Mouse (Mus musculus) heart, embryonic 14.5 days (tissue): Measurements from ENCODE around the gene Fcrlb. TPM values are rescaled to one million over a fixed set of nuclear protein-coding genes. Genes with fewer than 3 reads are reported as not detected.

Experiments used
- ATAC-seq: fragments of 200-750 bp; cut with Nextera tagmentation; 2 replicates; pipeline ENCODE4 v1.8.0; 2017; ENCODE audit warnings: low read depth, moderate TSS enrichment; ENCODE audit not compliant: insufficient number of reproducible peaks, insufficient read depth, low FRiP score
- H3K27ac ChIP-seq, 2 experiments: fragments of 200-500 bp in 1 of 2; fragments of 300-500 bp in 1 of 2; sonication (generic) in 1 of 2; replicated peaks in 1 of 2; 2 replicates each; pipeline ENCODE4 v1.5.1; 2012 to 2014; ENCODE audit warnings: low read depth in 2 of 2, low read length in 2 of 2, control low read depth in 1 of 2, mild to moderate bottlenecking in 1 of 2, mixed read lengths in 1 of 2; ENCODE audit not compliant: control insufficient read depth in 1 of 2, insufficient read depth in 1 of 2
- H3K27me3 ChIP-seq: fragments of 300-500 bp; sonication (generic); 2 replicates; pipeline ENCODE4 v1.6.1; 2014; ENCODE audit warnings: mild to moderate bottlenecking, low read length, control low read depth; ENCODE audit not compliant: control insufficient read depth, insufficient read depth
- H3K36me3 ChIP-seq: fragments of 300-500 bp; sonication (generic); 2 replicates; pipeline ENCODE4 v1.6.1; 2014; ENCODE audit warnings: mild to moderate bottlenecking, control low read depth, low read length, mixed read lengths; ENCODE audit not compliant: control insufficient read depth, insufficient read depth
- H3K4me1 ChIP-seq, 2 experiments: fragments of 200-500 bp in 1 of 2; fragments of 300-500 bp in 1 of 2; sonication (generic) in 1 of 2; 2 replicates each; pipeline ENCODE4 v1.6.1; 2012 to 2014; ENCODE audit warnings: low read length in 2 of 2, control low read depth in 1 of 2, mixed read lengths in 1 of 2; ENCODE audit not compliant: control insufficient read depth in 2 of 2, insufficient read depth in 2 of 2
- H3K4me2 ChIP-seq: fragments of 300-500 bp; sonication (generic); 2 replicates; pipeline ENCODE4 v1.6.1; 2014; ENCODE audit warnings: mild to moderate bottlenecking, low read length
- H3K4me3 ChIP-seq, 2 experiments: fragments of 200-500 bp in 1 of 2; fragments of 300-500 bp in 1 of 2; sonication (generic) in 1 of 2; 2 replicates each; pipeline ENCODE4 v1.5.1; 2012 to 2014; ENCODE audit warnings: low read length in 2 of 2, mild to moderate bottlenecking in 2 of 2, control low read depth in 1 of 2, low read depth in 1 of 2, moderate library complexity in 1 of 2; ENCODE audit not compliant: control insufficient read depth in 1 of 2, insufficient read depth in 1 of 2
- H3K9ac ChIP-seq: fragments of 300-500 bp; sonication (generic); 2 replicates; pipeline ENCODE4 v1.6.1; 2014; ENCODE audit warnings: mild to moderate bottlenecking, low read length
- H3K9me3 ChIP-seq: fragments of 300-500 bp; sonication (generic); 2 replicates; pipeline ENCODE4 v1.6.1; 2016; ENCODE audit warnings: low read length, control low read depth; ENCODE audit not compliant: control insufficient read depth
- WGBS: fragments of 180-500 bp; shearing (Covaris S2); extraction: QIAGEN DNeasy Blood & Tissue Kit; methylation state at CpG from one replicate; pipeline ENCODE4 v1.1.7; 2014; 5-methylcytosine and 5-hydroxymethylcytosine counted together
- polyA plus RNA-seq: library from polyadenylated mRNA; unstranded; fragments of >200 nt; fragmentation: Nextera tagmentation; extraction: Ambion mirVana; gene quantifications from 2 replicates; pipeline ENCODE4 v1.2.1, GENCODE M21; 2014

Fcrlb gene
- polyA plus RNA-seq, 1 experiment from 2014 or later: 0.15 TPM

DNA sequence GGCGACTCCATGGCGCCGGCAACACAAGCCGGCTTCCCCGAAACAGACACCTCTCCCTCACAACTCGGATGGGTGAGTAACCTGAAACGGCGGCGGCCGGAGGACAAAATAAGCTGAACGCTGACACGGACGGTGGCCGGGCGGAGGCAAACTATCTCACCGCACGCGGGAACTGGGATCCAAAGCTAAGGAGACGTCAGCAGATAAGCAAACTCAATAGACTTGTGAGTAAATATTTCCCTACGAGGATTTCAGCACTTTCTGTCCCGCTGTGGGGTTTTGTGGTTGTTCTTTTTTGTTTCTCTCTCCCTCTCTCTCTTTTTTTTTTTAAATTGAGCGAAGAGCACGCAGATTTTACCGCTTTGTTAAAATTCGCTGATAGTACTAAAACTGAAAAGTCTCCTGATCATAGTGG, 45.0 kb downstream of the Fcrlb start, which contains the start of gene Atf6:
Atf6 (minus strand) TSS at position 81 of the 415 bp plus-strand sequence.
- under 1% methylated on average over 25 of the region's 25 CpGs for WGBS
- H3K9me3 ChIP-seq: no peaks in the 10 kb centered on the region
- ATAC-seq: peak; percentile 66; the same call in 1 of the 2 replicates

DNA sequence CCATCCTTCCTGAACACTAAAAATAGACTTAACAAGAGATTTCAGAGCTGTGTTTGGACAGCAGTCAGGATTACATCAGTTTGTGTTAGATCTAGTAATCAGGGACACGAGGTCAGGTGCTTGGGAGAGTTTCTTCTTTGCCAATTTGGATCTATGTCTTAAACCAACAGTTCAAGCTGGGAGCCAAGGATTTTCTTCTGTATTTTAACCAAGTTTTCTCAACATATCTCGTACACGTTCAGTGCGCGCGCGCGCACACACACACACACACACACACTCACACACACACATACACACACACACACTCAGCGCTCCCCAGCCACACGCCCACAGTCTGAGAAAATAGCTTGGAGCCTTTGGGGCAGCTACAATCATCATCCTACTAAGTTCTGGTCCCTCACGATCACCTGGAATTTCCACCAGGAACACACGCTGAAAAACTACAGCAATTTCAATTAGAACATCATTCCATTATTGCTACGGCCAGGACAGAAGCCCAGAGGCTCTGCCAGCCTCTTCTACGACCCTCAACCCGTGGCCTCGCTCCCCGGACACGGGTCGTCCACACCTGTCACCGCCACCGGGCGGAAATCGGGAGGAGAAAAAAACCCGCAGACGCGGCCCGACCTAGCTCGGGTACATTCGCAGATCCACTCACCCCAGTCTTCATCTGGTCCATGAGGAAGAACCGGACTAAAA, 45.6 kb downstream of the Fcrlb start:
- Histone ChIP-seq H3K9me3 (no peaks in the 10 kb centered on the region), H3K9ac (peak overlapping the region; percentile 91), H3K27ac (peak overlapping the region; percentile 81 to 86), H3K4me2 (peak overlapping the region; percentile 93), H3K4me3 (peak overlapping the region; percentile 89 to 97), H3K4me1 (peaks cover 3 to 24% of the 10 kb centered on the region in 2 experiments), H3K27me3 (no peaks in the 10 kb centered on the region), H3K36me3 (peaks cover 8% of the 10 kb centered on the region; the same call in 1 of the 2 replicates)
- under 1% methylated on average over 30 of the region's 30 CpGs for WGBS
- 0 out of 2 replicates have a peak, but pooled peaks have one; percentile 15 for ATAC-seq

More for the DNA sequence above, 45.0 kb downstream of the Fcrlb start, which contains the start of gene Atf6:
- Histone ChIP-seq H3K4me2 (peak within 1 kb of the TSS; percentile 93), H3K9ac (peak within 1 kb of the TSS; percentile 91), H3K27ac (peak within 1 kb of the TSS; percentile 81 to 86), H3K27me3 (no peaks in the 10 kb centered on the region), H3K4me3 (peak within 1 kb of the TSS; percentile 89 to 97), H3K36me3 (peaks cover 8% of the 10 kb centered on the region; the same call in 1 of the 2 replicates), H3K4me1 (peaks cover 2 to 18% of the 10 kb centered on the region in 2 experiments; a peak in 3 of 4 replicates)

DNA sequence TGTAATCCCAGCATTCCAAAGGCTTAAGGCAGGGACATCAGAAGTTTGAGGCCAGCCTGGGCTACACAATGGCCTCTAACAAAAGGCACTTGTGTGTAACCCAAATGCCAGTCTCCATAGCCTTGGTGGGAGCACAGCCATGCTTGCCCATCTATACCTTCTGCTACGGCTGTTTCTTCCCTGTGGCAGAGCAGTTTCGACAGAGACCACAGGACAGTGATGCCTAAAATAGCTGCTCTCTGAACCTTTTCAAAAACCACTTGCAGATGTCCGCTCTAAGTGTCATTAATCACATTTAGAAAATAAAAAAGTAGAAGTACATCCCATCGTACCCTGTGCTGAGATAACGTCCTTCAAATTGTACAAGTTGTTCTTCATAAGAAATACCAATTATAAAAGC, 47.3 kb downstream of the Fcrlb start:
- WGBS: 31% methylated on average over 5 of the region's 5 CpGs
- H3K4me3 ChIP-seq: no peak overlapping the region
- peak overlapping the region; percentile 3 for H3K4me2 ChIP-seq

DNA sequence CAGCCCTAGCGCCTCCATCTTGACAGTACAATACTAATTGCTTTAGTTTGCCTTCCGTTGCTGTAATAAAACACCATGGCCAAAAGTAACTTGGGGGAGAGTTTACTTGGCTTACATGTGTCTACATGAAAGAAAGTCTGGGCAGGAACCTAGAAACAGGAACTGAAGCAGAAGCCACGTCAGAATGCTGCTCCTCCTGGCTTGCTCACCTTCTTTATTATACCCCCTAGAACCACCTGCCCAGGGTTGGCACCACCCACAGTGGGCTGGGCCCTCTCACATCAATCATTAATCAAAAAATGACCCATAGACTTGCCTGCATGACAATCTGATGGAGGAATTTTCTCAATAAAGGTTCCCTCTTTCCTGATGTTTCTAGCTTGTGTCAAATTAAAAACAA, 48.0 kb downstream of the Fcrlb start:
- no peak overlapping the region for H3K9ac ChIP-seq
- H3K4me1 ChIP-seq: peaks cover 5 to 31% of the 10 kb centered on the region in 2 experiments
- H3K27ac ChIP-seq: no peak overlapping the region
- H3K27me3 ChIP-seq: no peaks in the 10 kb centered on the region
- WGBS: 81% methylated on average over 3 of the region's 3 CpGs
- no peak for ATAC-seq
- H3K4me2 ChIP-seq: no peak overlapping the region
- no peaks in the 10 kb centered on the region for H3K36me3 ChIP-seq
- H3K4me3 ChIP-seq: no peak overlapping the region
- H3K9me3 ChIP-seq: no peaks in the 10 kb centered on the region

More for the DNA sequence above, 47.3 kb downstream of the Fcrlb start:
- ATAC-seq: no peak
- Histone ChIP-seq H3K36me3 (no peaks in the 10 kb centered on the region), H3K9ac (no peak overlapping the region), H3K9me3 (no peaks in the 10 kb centered on the region), H3K27ac (no peak overlapping the region; a peak in 1 of 4 replicates), H3K27me3 (no peaks in the 10 kb centered on the region), H3K4me1 (peaks cover 5 to 31% of the 10 kb centered on the region in 2 experiments)

DNA sequence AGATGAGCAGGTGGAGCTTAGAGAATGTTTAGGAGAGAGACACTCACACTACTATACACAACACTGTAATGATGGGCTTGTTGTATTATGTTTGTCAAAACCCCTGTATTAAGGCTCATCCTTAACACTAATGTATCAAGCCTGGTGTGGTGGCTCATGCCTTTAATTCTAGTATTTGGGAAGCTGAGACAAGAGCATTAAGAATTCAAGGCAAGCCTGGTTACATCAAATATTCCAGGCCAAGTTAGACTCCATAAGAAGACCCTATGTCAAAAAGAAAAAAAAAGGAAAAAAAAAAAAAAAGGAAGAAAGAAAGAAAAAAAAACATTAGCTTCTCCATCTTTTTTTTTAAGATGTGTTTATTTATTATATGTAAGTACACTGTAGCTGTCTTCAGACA, 48.5 kb downstream of the Fcrlb start:
- Histone ChIP-seq H3K27me3 (no peaks in the 10 kb centered on the region), H3K9ac (no peak overlapping the region), H3K4me3 (no peak overlapping the region), H3K36me3 (no peaks in the 10 kb centered on the region), H3K4me1 (peaks cover 5 to 31% of the 10 kb centered on the region in 2 experiments), H3K4me2 (no peak overlapping the region), H3K9me3 (no peaks in the 10 kb centered on the region), H3K27ac (no peak overlapping the region)
- no peak for ATAC-seq

DNA sequence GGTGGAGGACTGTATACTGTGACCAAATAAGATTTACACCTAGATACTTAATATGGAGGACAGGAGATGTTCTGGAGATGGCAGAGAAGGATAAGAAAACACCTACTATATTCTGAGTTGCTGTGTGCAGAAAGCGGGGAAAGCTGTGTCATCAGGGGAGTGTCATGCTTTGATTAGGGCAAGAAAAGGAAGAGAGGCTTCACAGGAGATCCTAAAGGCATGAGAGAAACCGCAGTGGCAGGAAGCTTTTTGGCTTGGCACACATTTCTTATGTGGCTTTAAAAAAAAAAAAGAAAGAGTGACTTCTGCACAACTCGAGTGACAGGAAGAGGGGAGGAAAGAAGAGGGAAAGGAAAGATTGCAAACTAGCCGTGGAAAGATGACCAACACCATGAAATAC, 49.7 kb downstream of the Fcrlb start:
- H3K4me2 ChIP-seq: no peak overlapping the region

DNA sequence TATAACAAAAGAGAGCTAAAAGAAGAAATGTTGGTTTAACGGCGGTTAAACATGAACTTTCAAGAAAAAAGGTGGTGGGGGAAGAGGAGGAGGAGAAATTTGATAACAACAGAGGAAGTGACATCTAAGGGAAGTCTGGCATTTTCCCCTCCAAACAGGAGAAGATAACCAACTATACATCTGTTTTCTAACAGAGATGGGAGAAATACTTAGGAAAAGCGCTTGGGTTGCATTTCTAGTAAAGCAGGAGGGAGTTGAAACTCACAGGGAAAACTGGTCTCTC, 50.4 kb downstream of the Fcrlb start:
- H3K36me3 ChIP-seq: no peaks in the 10 kb centered on the region
- peaks cover 5 to 31% of the 10 kb centered on the region in 2 experiments for H3K4me1 ChIP-seq
- H3K27me3 ChIP-seq: no peaks in the 10 kb centered on the region
- H3K9me3 ChIP-seq: no peaks in the 10 kb centered on the region
- 58% methylated on average over 3 of the region's 3 CpGs for WGBS
- H3K27ac ChIP-seq: no peak overlapping the region
- H3K9ac ChIP-seq: no peak overlapping the region
- H3K4me2 ChIP-seq: no peak overlapping the region
- ATAC-seq: no peak
- no peak overlapping the region for H3K4me3 ChIP-seq

More for the DNA sequence above, 49.7 kb downstream of the Fcrlb start:
- Histone ChIP-seq H3K27ac (peak overlapping the region in 1 of 2 experiments; percentile 20; a peak in 1 of 4 replicates), H3K27me3 (no peaks in the 10 kb centered on the region), H3K9me3 (no peaks in the 10 kb centered on the region), H3K9ac (no peak overlapping the region), H3K4me1 (peaks cover 5 to 31% of the 10 kb centered on the region in 2 experiments), H3K4me3 (no peak overlapping the region), H3K36me3 (no peaks in the 10 kb centered on the region)
- ATAC-seq: no peak
- 48% methylated on average over 4 of the region's 4 CpGs for WGBS
